Mouse (Mus musculus): Measurements from ENCODE around the gene Ndufb7.

Ndufb7 gene

DNA sequence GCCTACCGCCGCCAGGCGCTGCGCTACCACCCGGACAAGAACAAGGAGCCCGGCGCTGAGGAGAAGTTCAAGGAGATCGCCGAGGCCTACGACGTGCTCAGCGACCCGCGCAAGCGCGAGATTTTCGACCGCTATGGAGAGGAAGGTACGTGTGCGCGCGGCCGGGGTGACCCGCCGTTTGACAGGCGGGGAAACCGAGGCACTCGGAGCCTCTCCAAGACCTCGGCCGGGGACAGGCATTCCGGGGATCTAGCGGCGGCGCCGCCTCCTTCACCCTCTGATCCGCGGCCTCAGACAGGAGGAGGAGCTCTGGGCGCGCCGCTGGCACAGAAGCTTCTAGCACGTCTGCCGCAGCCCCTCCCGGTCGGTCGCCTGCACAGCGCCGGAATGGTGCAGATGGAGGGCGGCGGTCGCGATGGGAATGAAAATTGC, 41.9 kb downstream of the Ndufb7 start:
- DNase-seq (ENCODE audit: low spot score), result no peak

DNA sequence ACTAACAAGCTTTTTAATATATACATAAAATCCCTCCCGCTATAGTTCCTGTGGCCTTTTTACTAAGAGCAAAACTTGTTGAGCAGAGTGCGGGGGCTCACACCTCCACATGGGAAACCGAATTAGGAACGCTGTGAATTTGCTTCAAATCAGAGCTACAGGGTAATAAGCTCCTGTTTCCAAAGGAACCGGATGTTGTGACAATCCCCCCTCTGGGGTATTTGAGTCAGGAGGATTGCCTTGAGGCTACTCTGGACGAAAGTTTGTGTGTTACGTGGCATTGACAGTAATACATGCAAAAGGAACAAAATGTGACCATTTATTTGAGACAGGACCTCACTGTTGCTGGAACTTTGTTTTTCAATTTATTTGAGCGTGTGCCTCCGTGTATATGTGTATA, 42.6 kb downstream of the Ndufb7 start:
- DNase-seq (ENCODE audit: low spot score), result no peak

DNA sequence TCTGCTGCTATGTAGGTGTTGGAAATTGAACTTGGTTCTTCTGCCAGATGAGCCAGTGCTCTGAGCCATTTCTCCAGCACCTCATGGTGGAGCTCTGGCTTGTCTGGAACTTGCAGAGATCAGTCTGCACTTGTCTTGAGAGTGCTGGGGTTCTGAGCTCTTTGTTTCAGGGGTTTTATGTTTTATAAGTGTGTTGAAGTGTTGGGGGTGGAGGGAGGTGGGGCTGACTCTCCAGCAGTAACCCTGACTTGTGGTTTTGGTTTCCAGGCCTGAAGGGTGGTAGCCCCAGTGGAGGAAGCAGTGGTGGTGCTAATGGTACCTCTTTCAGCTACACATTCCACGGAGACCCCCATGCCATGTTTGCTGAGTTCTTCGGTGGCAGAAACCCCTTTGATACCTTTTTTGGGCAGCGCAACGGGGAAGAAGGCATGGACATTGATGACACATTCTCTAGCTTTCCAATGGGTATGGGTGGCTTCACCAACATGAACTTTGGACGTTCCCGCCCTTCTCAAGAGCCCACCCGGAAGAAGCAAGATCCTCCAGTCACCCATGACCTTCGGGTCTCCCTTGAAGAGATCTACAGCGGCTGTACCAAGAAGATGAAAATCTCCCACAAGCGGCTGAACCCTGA, 43.2 kb downstream of the Ndufb7 start:
- DNase-seq (ENCODE audit: low spot score), result no peak

DNA sequence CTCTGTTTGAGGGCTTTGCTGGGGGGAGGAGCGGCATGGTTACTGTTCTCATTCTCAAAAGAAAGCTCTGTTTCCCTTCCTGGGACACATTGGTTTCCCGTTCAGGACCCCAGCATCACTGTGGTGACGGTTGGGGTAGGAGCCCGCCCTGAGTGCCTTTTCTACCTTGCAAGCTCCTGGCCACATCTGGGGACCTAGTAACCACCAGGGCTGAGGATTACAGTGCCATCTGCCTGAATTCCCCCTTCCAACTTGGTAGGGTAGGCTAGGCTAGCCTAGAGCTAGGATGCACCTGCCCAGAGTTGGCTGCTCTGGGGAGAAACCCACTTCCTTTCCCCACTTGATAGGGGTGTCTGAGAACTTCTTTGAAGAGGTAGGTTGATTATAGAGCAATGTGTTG, 45.5 kb downstream of the Ndufb7 start:
- no peak for DNase-seq (ENCODE audit: low spot score)

DNA sequence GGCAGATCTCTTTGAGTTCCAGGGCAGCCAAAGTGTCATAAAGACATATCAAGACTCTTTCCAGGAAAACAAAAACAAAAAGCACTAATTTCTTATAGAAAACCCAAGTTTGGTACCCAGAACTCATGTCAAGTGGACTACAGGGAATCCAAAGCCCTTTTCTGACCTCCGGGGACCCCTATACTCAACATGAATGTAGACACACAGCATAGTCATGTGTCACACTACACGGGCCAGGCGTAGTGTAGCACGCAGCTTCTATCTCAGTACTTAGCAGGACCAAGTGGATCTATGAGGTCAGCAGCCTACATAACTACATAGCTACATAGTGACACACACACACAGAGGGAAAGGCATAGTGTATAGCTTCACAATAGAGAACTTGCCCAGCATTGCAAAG, 47.2 kb downstream of the Ndufb7 start:
- no peak for DNase-seq (ENCODE audit: low spot score)

DNA sequence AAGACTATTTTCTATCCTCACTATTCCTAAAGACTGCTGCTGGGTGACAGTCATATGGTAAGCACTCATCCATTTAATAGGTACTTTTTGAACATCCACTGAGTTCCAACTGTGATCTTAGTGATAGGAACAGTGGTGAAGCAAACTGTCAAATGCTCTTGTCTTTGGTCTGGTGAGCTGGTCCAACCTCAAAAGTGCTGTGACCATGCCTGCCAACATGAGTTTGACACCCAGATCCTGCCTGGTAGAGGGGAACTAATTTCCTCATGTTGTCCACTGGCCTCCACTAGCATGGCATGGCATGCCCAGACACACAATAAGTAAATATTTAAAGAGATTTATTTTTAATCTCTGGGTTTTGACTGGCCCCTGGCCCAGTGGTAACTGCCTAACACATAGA, 50.2 kb downstream of the Ndufb7 start:
- no peak for DNase-seq (ENCODE audit: low spot score)

DNA sequence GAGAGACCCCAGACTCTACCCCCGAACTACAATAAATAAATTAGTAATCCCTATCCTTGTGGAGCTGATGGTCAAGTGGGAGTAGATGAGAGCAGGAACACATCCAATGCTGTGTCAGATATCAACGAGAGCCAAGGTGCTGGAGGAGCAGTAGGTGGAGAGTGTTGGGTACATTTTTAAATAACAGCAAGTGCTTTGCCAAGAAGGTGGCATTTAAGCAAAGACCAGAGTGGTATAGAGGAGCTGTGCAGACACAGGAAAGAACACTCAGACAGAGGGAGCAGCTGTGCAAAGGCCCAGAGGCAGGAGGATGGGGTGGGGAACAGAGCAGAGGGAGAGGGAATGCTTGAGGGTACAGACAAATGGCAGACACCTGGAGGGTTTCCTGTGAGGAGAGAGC, 50.6 kb downstream of the Ndufb7 start:
- no peak for DNase-seq (ENCODE audit: low spot score)

GRCm38 (mm10) chr8:83618566-83618965, 52.1 kb downstream of the Ndufb7 start:
- DNase-seq (ENCODE audit: low spot score), result no peak

DNA sequence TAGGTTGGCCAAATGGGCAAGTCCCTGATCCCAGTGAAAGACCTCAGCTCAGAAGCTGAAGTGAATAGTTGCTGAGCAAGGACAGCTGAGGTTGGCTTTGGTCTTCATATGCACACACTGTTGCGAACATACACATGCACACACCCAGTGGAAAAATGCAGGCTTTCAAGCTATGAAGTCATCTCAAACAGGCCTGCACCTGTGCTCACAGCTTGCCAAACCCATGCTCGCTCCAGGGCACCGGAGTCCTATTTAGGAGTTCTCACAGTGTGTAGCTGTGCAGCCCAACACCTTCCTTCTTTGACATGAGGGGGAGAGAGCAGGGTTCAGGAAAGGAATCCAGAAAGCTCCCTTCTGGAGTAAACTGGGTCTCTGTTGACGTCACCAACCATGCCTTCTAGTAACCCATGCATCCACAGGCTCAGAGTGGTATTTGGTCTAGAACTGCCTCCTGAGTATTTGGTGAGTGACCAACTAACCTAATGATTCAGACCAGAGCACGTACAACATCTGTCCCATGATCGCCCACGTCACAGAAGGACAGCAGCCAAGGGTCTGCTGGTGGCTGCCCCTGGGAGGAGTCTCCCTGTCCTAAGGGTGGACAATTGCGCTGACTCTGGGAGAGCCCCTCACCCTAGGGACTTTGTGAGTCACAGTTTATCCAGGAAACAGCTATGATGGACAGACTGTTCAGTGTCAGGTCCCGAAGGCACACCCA, 53.3 kb downstream of the Ndufb7 start:
- DNase-seq (ENCODE audit: low spot score), result no peak
